ENCODE assay signal across 29 mouse cellular contexts in the genomic region with DNA sequence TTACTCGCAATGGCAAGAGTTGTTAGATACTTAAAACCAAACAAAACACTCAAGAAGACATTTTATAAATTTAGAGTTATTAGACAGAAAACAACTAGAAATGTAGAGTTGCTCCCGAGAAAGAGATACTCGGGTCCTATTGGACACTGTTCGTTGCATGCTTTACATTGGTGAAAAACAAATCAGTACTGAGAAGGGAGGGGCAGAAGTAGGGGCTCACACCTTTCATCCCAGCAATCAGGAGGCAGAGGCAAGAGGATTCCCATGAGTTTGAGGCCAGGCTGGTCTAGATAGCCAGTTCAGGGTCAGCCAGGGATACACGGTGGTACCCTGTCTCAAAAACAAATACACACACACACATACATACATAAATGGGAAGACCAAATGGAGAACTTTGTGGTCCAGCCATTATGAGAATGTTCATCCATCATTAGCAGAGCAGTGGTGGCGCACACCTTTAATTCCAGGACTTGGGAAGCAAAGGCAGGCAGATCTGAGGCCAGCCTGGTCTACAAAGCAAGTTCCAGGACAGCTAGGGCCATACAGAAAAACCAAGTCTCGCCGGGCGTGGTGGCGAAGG.
"Had no signal": no experiment of that assay in that cellular context is flagged by ENCODE, and none has a peak within 500 bp of the region (broad histone marks: within the 10 kb centered on the region; RNA-seq: fewer than 3 reads in every experiment).

No protein-coding gene starts in this region.

- H3K27ac ChIP-seq: limb, embryonic 10.5 days; limb, embryonic 12.5 days; limb, embryonic 13.5 days; limb, embryonic 15.5 days; liver, embryonic 12.5 days; liver, embryonic 13.5 days; liver, embryonic 14.5 days; liver, embryonic 15.5 days; lung, embryonic 15.5 days; macrophage; midbrain, embryonic 10.5 days; midbrain, embryonic 12.5 days; midbrain, embryonic 13.5 days; midbrain, embryonic 15.5 days; neural tube, embryonic 12.5 days had no signal

- H3K9me3 ChIP-seq: limb, embryonic 10.5 days; limb, embryonic 12.5 days; limb, embryonic 13.5 days; limb, embryonic 15.5 days; liver, embryonic 12.5 days; liver, embryonic 13.5 days; liver, embryonic 15.5 days; lung, embryonic 15.5 days; megakaryocyte, embryonic 14.5 days; midbrain, embryonic 10.5 days; midbrain, embryonic 12.5 days; midbrain, embryonic 13.5 days; midbrain, embryonic 15.5 days; neural tube, embryonic 12.5 days had no signal

- H3K27me3 ChIP-seq: limb, embryonic 12.5 days; limb, embryonic 13.5 days; limb, embryonic 15.5 days; liver, embryonic 12.5 days; liver, embryonic 13.5 days; liver, embryonic 15.5 days; lung, embryonic 15.5 days; megakaryocyte, embryonic 14.5 days; midbrain, embryonic 12.5 days; midbrain, embryonic 13.5 days; midbrain, embryonic 15.5 days; neural tube, embryonic 12.5 days had no signal

- H3K4me3 ChIP-seq: limb, embryonic 10.5 days; limb, embryonic 12.5 days; limb, embryonic 13.5 days; limb, embryonic 15.5 days; liver, embryonic 12.5 days; liver, embryonic 13.5 days; liver, embryonic 15.5 days; lung, embryonic 15.5 days; megakaryocyte, embryonic 14.5 days; midbrain, embryonic 10.5 days; midbrain, embryonic 12.5 days; midbrain, embryonic 13.5 days; midbrain, embryonic 15.5 days; myocyte; neural tube, embryonic 12.5 days had no signal

- DNase-seq: left cerebral cortex, postnatal 4 days; liver; liver, embryonic 13.5 days; liver, postnatal 0 days; lung, adult 18-20 months; lung, adult 2 months; lung, embryonic 14.5 days; lung, postnatal 10 days; lung, postnatal 14 days; lung, postnatal 36 days; midbrain, embryonic 14.5 days had no signal

- H3K4me1 ChIP-seq: limb, embryonic 10.5 days; limb, embryonic 12.5 days; limb, embryonic 13.5 days; limb, embryonic 15.5 days; liver, embryonic 12.5 days; liver, embryonic 13.5 days; liver, embryonic 15.5 days; lung, embryonic 15.5 days; midbrain, embryonic 10.5 days; midbrain, embryonic 12.5 days; midbrain, embryonic 13.5 days; midbrain, embryonic 15.5 days; neural tube, embryonic 12.5 days had no signal

- H3K4me2 ChIP-seq: limb, embryonic 12.5 days; limb, embryonic 13.5 days; limb, embryonic 15.5 days; liver, embryonic 11.5 days; liver, embryonic 12.5 days; liver, embryonic 13.5 days; liver, embryonic 15.5 days; lung, embryonic 14.5 days; lung, embryonic 15.5 days; midbrain, embryonic 11.5 days; midbrain, embryonic 12.5 days; midbrain, embryonic 13.5 days; midbrain, embryonic 15.5 days; neural tube, embryonic 12.5 days had no signal

- H3K9ac ChIP-seq: limb, embryonic 12.5 days; limb, embryonic 13.5 days; limb, embryonic 15.5 days; liver, embryonic 12.5 days; liver, embryonic 13.5 days; liver, embryonic 14.5 days; liver, embryonic 15.5 days; liver, postnatal 0 days; lung, embryonic 14.5 days; lung, embryonic 15.5 days; midbrain, embryonic 12.5 days; midbrain, embryonic 13.5 days; midbrain, embryonic 15.5 days; neural tube, embryonic 12.5 days had no signal
